Mouse (Mus musculus) thymus, postnatal 0 days (tissue): ENCODE data around the gene Tmx2. TPM values are rescaled to one million over a fixed set of nuclear protein-coding genes. Genes with fewer than 3 reads are reported as not detected.

Source experiments
- DNase-seq: peaks from one replicate; pipeline ENCODE4 v3.0.0-alpha.2; 2015; ENCODE audit warnings: low spot score
- polyA plus RNA-seq: library from polyadenylated mRNA; unstranded; fragments of >200 nt; fragmentation: Nextera tagmentation; extraction: Ambion mirVana; gene quantifications from 2 replicates; pipeline ENCODE4 v1.2.1, GENCODE M21; 2015

Gene Tmx2
- polyA plus RNA-seq, 1 experiment from 2014 or later = 74.9 TPM

- no peak for DNase-seq
Measured at GRCm38 (mm10) chr2:84638428-84639220, 40.3 kb downstream of the Tmx2 start.

- DNase-seq = no peak
Measured at GRCm38 (mm10) chr2:84637452-84638165, 41.3 kb downstream of the Tmx2 start.

- DNase-seq = no peak
Measured at GRCm38 (mm10) chr2:84636231-84636741, 42.7 kb downstream of the Tmx2 start.

GRCm38 (mm10) chr2:84635611-84636010, 43.3 kb downstream of the Tmx2 start:
- no peak for DNase-seq

- no peak for DNase-seq
Measured at GRCm38 (mm10) chr2:84634934-84635482, 43.9 kb downstream of the Tmx2 start.

GRCm38 (mm10) chr2:84634006-84634405, 44.9 kb downstream of the Tmx2 start:
- no peak for DNase-seq

- DNase-seq = no peak
Measured at GRCm38 (mm10) chr2:84632999-84633398, 45.9 kb downstream of the Tmx2 start.

GRCm38 (mm10) chr2:84632001-84632400, 46.9 kb downstream of the Tmx2 start:
- DNase-seq = no peak

- no peak for DNase-seq
Measured at GRCm38 (mm10) chr2:84627036-84627435, 51.9 kb downstream of the Tmx2 start.

- DNase-seq = no peak
Measured at GRCm38 (mm10) chr2:84626366-84626975, 52.5 kb downstream of the Tmx2 start.

GRCm38 (mm10) chr2:84624201-84624600, 54.7 kb downstream of the Tmx2 start:
- no peak for DNase-seq

GRCm38 (mm10) chr2:84623428-84624119, 55.4 kb downstream of the Tmx2 start:
- DNase-seq = no peak

GRCm38 (mm10) chr2:84622668-84623067, 56.3 kb downstream of the Tmx2 start:
- DNase-seq = no peak

Other genes with a start within 250 kb of the Tmx2 start
- 25.1 and 25.7 TPM in 2 replicates for gene Tfpi, start 202.4 kb downstream of the Tmx2 start, polyA plus RNA-seq
- gene Ctnnd1, start 28.4 kb downstream of the Tmx2 start, polyA plus RNA-seq = 6.9 and 7.0 TPM in 2 replicates
- gene Btbd18, start 20.1 kb downstream of the Tmx2 start, polyA plus RNA-seq = 0.06 and 0.31 TPM in 2 replicates
- 294 and 310 TPM in 2 replicates for gene Selenoh, start 8.4 kb downstream of the Tmx2 start, polyA plus RNA-seq
- gene Gm28635, start 1.1 kb downstream of the Tmx2 start, polyA plus RNA-seq = not detected in 2 replicates
- 32.5 and 33.3 TPM in 2 replicates for gene Med19, start 738 bp downstream of the Tmx2 start, polyA plus RNA-seq
- gene Zdhhc5, start 36.0 kb upstream of the Tmx2 start, polyA plus RNA-seq = 17.7 and 20.3 TPM in 2 replicates
- gene Clp1, start 48.2 kb upstream of the Tmx2 start, polyA plus RNA-seq = 55.3 and 62.1 TPM in 2 replicates
- gene Ypel4, start 54.9 kb upstream of the Tmx2 start, polyA plus RNA-seq = 0.21 and 0.27 TPM in 2 replicates
- 0.33 and 0.54 TPM in 2 replicates for gene Gm19426, start 64.5 kb upstream of the Tmx2 start, polyA plus RNA-seq
- gene Serping1, start 96.3 kb upstream of the Tmx2 start, polyA plus RNA-seq = 13.8 and 16.1 TPM in 2 replicates
- 39.1 and 45.5 TPM in 2 replicates for gene Ube2l6, start 119.7 kb upstream of the Tmx2 start, polyA plus RNA-seq
- gene Smtnl1, start 143.5 kb upstream of the Tmx2 start, polyA plus RNA-seq = 0.38 and 0.44 TPM in 2 replicates
- 35.6 and 38.9 TPM in 2 replicates for gene Timm10, start 147.9 kb upstream of the Tmx2 start, polyA plus RNA-seq
- gene Slc43a1, start 159.7 kb upstream of the Tmx2 start, polyA plus RNA-seq = 19.7 and 22.7 TPM in 2 replicates
- gene Rtn4rl2, start 207.6 kb upstream of the Tmx2 start, polyA plus RNA-seq = 0.10 and 0.22 TPM in 2 replicates